Mouse (Mus musculus): Measurements from ENCODE around the gene Tmem132b.

- TF ChIP-seq GATA1 (IDR thresholded peaks at IDR 0.05; ENCODE audit: borderline replicate concordance, low read length) = no peak
- TF ChIP-seq FLI1 (IDR thresholded peaks at IDR 0.05; ENCODE audit: low read length) = no peak
Measured at GRCm38 (mm10) chr5:125743503-125743902, 211.9 kb downstream of the Tmem132b start.
